Mouse (Mus musculus): Measurements from ENCODE around the gene Ercc2.

- no peak for TF ChIP-seq POLR2A (IDR thresholded peaks at IDR 0.05; ENCODE audit: low read depth, low read length)
- no peak for TF ChIP-seq CTCF (IDR thresholded peaks at IDR 0.05; ENCODE audit: borderline replicate concordance, insufficient read depth, low read length)
Observed at GRCm38 (mm10) chr7:19429726-19430125, 47.9 kb downstream of the Ercc2 start.

All from embryonic fibroblast, embryonic 13.5 days (primary cell).